Mouse (Mus musculus) hindbrain, embryonic 16.5 days (tissue): ENCODE results near the gene 4931429L15Rik. TPM values are rescaled to one million over a fixed set of nuclear protein-coding genes. Genes with fewer than 3 reads are reported as not detected.
"Not testable (repeated sequence)": the region's sequence is repeated elsewhere in the genome, so short reads cannot be mapped to it uniquely, and the experiment has no call there.

Experiments used
- ATAC-seq: fragments of 200-750 bp; cut with Nextera tagmentation; 2 replicates; pipeline ENCODE4 v1.8.0; 2017; ENCODE audit warnings: moderate TSS enrichment, moderate library complexity
- H3K27ac ChIP-seq: fragments of 300-500 bp; sonication (generic); 2 replicates; pipeline ENCODE4 v1.5.1; 2014; ENCODE audit warnings: low read depth, mild to moderate bottlenecking, control low read depth, low read length, moderate library complexity
- H3K27me3 ChIP-seq: fragments of 300-500 bp; sonication (generic); replicated peaks from 2 replicates; pipeline ENCODE4 v1.6.1; 2014; ENCODE audit warnings: low read length; ENCODE audit not compliant: control insufficient read depth, insufficient read depth
- H3K36me3 ChIP-seq: fragments of 300-500 bp; sonication (generic); 2 replicates; pipeline ENCODE4 v1.6.1; 2014; ENCODE audit warnings: mild to moderate bottlenecking, low read length, moderate library complexity, mixed read lengths; ENCODE audit not compliant: control insufficient read depth, insufficient read depth
- H3K4me1 ChIP-seq: fragments of 300-500 bp; sonication (generic); 2 replicates; pipeline ENCODE4 v1.6.1; 2014; ENCODE audit warnings: low read depth, low read length; ENCODE audit not compliant: control insufficient read depth, insufficient read depth
- H3K4me2 ChIP-seq: fragments of 300-500 bp; sonication (generic); 2 replicates; pipeline ENCODE4 v1.6.1; 2014; ENCODE audit warnings: mild to moderate bottlenecking, low read length, control low read depth, moderate library complexity
- H3K4me3 ChIP-seq: fragments of 300-500 bp; sonication (generic); 2 replicates; pipeline ENCODE4 v1.5.1; 2014; ENCODE audit warnings: mild to moderate bottlenecking, low read length, control low read depth, moderate library complexity
- H3K9ac ChIP-seq: fragments of 300-500 bp; sonication (generic); 2 replicates; pipeline ENCODE4 v1.6.1; 2014; ENCODE audit warnings: low read depth, mild to moderate bottlenecking, control low read depth, low read length, moderate library complexity
- H3K9me3 ChIP-seq: fragments of 300-500 bp; sonication (generic); 2 replicates; pipeline ENCODE4 v1.6.1; 2014; ENCODE audit warnings: mild to moderate bottlenecking, low read length, moderate library complexity; ENCODE audit not compliant: control insufficient read depth
- WGBS: fragments of 180-500 bp; shearing (Covaris S2); extraction: QIAGEN DNeasy Blood & Tissue Kit; methylation state at CpG from one replicate; pipeline ENCODE4 v1.1.7; 2014; 5-methylcytosine and 5-hydroxymethylcytosine counted together
- polyA plus RNA-seq: library from polyadenylated mRNA; unstranded; fragments of >200 nt; fragmentation: Nextera tagmentation; extraction: Ambion mirVana; gene quantifications from 2 replicates; pipeline ENCODE4 v1.2.1, GENCODE M21; 2015

4931429L15Rik gene
- not detected in 2 replicates for polyA plus RNA-seq

DNA sequence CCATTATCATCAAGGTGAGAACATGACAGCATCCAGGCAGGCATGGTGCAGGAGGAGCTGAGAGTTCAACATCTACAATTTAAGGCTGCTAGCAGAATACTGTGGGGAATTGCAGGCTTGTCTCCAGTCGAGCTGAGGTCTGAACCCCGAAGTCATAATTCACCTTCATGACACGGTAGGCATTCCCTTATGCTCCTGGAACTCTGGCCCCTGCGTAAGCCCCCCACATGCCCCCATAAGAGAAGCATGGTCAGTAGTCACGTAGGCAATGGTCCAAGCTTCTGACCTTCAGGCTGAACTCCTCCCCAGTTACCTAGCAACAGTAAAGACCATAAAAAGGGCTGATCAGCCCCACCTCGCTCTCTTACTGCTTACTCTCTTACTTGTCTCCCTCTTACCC is at the start of gene 4931429L15Rik:
Gene 4931429L15Rik (minus strand): TSS at position 101 of the 400 bp plus-strand sequence.
- H3K4me3 ChIP-seq, H3K4me2 ChIP-seq, H3K27me3 ChIP-seq, H3K36me3 ChIP-seq, H3K27ac ChIP-seq, ATAC-seq, H3K9ac ChIP-seq, H3K9me3 ChIP-seq: not testable (repeated sequence)
- H3K4me1 ChIP-seq = peaks cover 16% of the 10 kb centered on the region
- 87% methylated on average over 6 of the region's 6 CpGs for WGBS

DNA sequence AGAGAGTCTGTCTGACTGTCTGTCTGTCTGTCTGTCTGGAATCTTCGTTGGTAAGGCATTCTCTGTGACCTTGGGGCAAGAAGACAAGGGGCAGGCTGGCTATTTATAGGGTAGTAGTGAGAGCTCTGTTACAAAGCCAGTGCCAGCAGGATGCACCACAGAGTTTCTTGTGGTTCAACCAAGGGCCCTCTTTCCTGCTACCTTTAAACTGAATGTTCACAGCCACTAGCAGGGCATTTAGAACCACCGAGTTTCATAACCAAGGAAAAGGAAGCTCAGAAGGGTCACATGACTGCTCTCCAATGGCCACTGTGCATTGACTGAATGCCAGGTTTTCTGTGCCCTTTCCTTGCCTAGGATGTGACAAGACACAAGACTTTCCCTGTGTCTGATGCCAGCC is 42.7 kb upstream of the 4931429L15Rik start:
- Histone ChIP-seq H3K4me2 (no peak overlapping the region), H3K9ac (no peak overlapping the region), H3K4me3 (no peak overlapping the region), H3K9me3 (peaks cover 3% of the 10 kb centered on the region), H3K4me1 (no peaks in the 10 kb centered on the region), H3K36me3 (no peaks in the 10 kb centered on the region), H3K27me3 (no peaks in the 10 kb centered on the region), H3K27ac (no peak overlapping the region)
- no peak for ATAC-seq
- WGBS = 84% methylated on average over 2 of the region's 2 CpGs

DNA sequence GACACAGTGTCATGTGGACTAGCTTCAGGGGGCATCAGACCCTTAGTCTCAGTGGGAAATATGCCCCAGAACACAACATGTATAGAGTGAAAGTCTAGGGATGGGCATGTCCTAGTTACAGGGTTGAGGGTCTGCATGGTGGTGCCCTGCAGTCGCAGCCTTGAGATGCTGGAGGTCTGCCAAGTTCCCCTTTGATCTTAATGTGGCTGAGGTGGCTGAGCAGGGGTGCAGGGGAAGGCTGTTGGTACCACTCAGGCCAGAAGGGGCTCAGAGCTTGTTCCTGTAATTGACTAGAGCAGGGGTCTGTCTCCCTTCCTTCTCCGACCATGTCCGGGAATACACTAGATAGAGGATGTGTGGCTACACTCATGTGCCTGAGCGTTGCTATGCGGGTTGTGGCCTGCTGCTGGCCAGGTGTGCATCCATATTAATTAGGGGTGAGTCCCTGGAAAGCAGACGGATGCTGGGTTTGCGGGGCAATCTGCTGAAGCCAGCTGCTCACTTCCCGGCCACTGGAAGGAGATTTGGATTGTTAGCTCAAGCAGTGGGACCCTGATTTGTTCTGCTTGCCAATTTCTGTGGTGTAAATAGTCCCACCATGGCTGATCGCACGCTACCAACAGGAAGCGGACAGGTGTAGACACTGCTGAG is 41.8 kb upstream of the 4931429L15Rik start:
- no peak for ATAC-seq
- H3K27ac ChIP-seq = no peak overlapping the region
- WGBS = 43% methylated on average over 11 of the region's 11 CpGs
- H3K4me1 ChIP-seq = no peaks in the 10 kb centered on the region
- no peaks in the 10 kb centered on the region for H3K36me3 ChIP-seq
- no peak overlapping the region for H3K4me3 ChIP-seq
- H3K9me3 ChIP-seq = peaks cover 3% of the 10 kb centered on the region; the same call in 1 of the 2 replicates
- H3K27me3 ChIP-seq = no peaks in the 10 kb centered on the region
- H3K4me2 ChIP-seq = no peak overlapping the region
- no peak overlapping the region for H3K9ac ChIP-seq

DNA sequence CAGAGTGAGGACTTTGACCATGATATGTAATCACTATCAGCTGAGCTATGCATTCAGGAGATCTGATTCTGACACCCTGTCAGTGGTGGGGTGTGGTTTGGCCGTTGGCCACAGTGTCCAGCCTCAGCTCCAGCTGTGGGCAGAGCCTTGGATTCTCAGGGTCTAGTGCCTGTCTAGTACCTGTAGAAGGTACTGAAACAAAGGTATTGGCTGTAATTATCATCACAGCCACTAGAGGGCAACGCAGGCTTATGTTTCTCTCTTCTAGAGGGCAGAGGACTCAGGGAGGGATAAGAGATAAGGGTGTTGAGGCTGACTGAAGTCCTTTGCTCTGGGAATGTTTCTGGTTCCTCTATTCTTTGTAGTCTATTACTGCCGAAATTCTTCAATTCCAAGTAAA is 34.2 kb upstream of the 4931429L15Rik start:
- peak; percentile 81; the same call in 1 of the 2 replicates for ATAC-seq
- H3K4me2 ChIP-seq = no peak overlapping the region
- H3K9ac ChIP-seq = no peak overlapping the region
- no peaks in the 10 kb centered on the region for H3K9me3 ChIP-seq
- peaks cover 12% of the 10 kb centered on the region for H3K4me1 ChIP-seq
- H3K27ac ChIP-seq = no peak overlapping the region
- no peak overlapping the region for H3K4me3 ChIP-seq
- H3K36me3 ChIP-seq = no peaks in the 10 kb centered on the region
- 7% methylated on average over 3 of the region's 3 CpGs for WGBS
- H3K27me3 ChIP-seq = no peaks in the 10 kb centered on the region

DNA sequence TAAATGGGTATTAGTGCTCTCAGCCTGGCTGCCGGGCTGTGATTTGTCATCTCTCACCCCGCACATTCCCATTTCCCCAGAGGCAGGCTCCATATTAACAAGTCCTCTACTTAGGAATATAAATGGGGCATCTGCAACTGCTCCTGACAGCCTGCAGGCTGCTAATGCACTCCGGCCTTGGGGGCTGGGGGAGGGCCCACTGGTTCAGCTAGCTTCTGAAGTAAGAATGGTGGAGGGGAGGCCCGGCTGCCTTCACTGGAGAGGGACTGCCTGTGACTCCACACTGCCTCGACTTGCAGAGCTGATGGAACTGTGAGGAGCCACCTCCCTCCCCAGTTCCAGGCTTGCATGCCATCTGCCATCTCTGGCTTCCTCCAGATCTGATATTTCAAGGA is 33.5 kb upstream of the 4931429L15Rik start:
- WGBS = 17% methylated on average over 5 of the region's 5 CpGs
- H3K27ac ChIP-seq = no peak overlapping the region
- H3K4me1 ChIP-seq = peaks cover 12% of the 10 kb centered on the region
- no peak overlapping the region for H3K4me2 ChIP-seq
- H3K27me3 ChIP-seq = no peaks in the 10 kb centered on the region
- H3K9me3 ChIP-seq = no peaks in the 10 kb centered on the region
- H3K9ac ChIP-seq = peak overlapping the region; percentile 2; the same call in 1 of the 2 replicates
- H3K36me3 ChIP-seq = no peaks in the 10 kb centered on the region
- H3K4me3 ChIP-seq = no peak overlapping the region
- ATAC-seq = peak; percentile 43; the same call in 1 of the 2 replicates

DNA sequence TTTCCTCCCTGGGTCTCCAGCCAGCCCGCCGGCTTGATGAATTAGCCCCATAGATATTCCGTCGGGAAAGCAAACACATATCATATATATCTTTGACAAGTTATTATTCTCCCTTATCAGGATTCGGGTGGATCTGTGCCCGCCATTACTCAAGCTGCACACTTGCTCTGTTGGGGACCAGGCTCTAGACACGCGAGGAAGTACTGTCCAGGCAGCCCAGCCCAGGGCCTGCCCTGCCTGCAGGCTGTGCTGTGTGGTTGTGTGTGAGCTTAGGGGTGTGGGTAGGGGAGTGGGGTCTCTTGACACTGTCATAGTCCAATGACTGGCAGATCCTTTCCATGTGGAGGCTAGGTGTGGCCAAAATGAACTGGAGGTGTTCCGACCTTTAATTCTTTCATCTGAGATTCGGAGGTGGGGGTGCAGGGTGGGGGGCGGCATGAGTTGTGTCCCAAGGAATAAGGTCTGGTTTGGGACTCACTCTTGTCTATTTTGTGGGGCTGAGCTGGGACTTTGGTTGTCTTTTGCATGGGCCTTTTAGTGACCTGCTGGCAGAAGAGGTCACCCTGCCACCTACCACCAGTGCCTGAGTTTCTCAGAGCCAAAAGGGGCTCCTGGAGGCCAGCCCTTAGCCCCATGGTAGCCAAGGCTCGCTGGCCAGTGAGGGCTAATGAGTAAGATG is 33.0 kb upstream of the 4931429L15Rik start:
- Histone ChIP-seq H3K4me3 (no peak overlapping the region), H3K4me1 (peaks cover 12% of the 10 kb centered on the region), H3K27ac (no peak overlapping the region), H3K27me3 (no peaks in the 10 kb centered on the region), H3K36me3 (no peaks in the 10 kb centered on the region), H3K4me2 (no peak overlapping the region), H3K9ac (no peak overlapping the region; the same call in 1 of the 2 replicates), H3K9me3 (no peaks in the 10 kb centered on the region)
- ATAC-seq = 0 out of 2 replicates have a peak, but pooled peaks have one; percentile 12
- 45% methylated on average over 12 of the region's 12 CpGs for WGBS

DNA sequence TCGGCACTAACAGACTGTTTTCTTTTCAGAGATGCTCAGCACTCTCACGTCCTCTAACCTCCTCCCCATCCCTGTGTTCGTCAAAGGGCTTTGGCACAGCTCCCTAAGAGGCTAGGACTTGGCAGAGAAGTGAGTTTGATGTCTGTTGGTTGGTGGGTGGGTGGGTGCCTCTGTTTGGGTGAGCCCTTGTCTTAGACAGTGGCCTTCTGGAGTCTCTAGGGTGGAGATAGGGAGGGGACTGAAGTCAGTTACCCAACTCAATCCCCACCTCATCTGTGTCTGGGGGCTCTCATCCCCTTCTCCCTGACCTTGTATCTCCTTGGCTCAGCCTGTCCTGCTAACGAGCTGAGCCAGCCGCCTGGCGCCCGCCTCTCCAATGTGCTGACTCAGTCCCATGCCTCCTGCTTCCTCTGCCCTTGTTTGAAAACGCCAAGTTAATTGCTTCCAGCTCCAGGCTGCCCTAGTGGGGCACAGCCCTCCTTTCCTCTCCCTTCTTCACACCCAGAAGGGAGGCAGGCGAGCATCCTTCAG is 30.7 kb upstream of the 4931429L15Rik start:
- WGBS = 22% methylated on average over 9 of the region's 9 CpGs
- H3K4me2 ChIP-seq = no peak overlapping the region
- no peak overlapping the region for H3K9ac ChIP-seq
- H3K36me3 ChIP-seq = no peaks in the 10 kb centered on the region
- no peaks in the 10 kb centered on the region for H3K9me3 ChIP-seq
- no peak overlapping the region for H3K4me3 ChIP-seq
- no peaks in the 10 kb centered on the region for H3K27me3 ChIP-seq
- ATAC-seq = peak; percentile 46; the same call in 1 of the 2 replicates
- peaks cover 12% of the 10 kb centered on the region for H3K4me1 ChIP-seq
- H3K27ac ChIP-seq = no peak overlapping the region

DNA sequence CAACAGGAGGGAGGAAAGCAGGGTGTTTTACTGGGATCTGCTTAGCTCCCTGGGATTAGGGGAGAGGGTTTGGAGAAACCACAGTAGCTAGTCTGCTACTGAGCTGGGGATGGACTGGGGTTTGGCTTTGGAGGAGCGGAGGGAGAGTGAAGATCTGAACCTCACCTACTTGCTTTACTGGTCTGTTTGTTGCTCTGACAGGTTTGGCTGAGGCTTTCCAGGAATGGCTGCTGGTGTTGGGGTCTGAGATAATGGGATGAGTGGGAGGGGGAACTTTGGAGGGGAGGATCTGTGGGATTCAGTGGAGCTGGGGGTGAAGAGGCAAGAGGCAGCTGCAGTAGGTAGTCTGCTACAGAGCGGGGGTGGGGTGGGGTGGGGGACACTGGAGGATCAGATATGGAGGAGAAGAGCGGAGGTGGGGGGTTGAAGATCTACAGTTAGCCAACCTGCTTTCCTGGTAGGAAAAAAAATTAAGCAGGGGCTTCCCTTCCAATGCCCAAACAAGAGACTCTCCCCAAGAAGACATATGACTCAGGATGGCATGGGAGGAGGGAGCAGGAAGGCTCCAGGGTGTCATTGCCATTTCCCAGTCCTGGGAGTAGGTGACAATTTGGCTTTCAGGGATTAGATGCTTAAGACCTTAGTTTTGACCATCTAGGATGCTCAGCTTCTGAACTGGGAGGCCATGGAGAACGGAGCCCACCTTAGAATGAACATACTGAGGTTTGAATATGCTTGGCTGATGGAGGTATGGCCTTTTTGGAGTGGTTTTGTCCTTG is 26.3 kb upstream of the 4931429L15Rik start:
- ATAC-seq = no peak
- H3K27me3 ChIP-seq = no peaks in the 10 kb centered on the region
- H3K9ac ChIP-seq = no peak overlapping the region
- H3K36me3 ChIP-seq = no peaks in the 10 kb centered on the region
- H3K27ac ChIP-seq = no peak overlapping the region
- peaks cover 7% of the 10 kb centered on the region; the same call in 1 of the 2 replicates for H3K4me1 ChIP-seq
- H3K4me3 ChIP-seq = no peak overlapping the region
- no peaks in the 10 kb centered on the region for H3K9me3 ChIP-seq
- no peak overlapping the region for H3K4me2 ChIP-seq
- 91% methylated on average over 4 of the region's 4 CpGs for WGBS
